Comparison of ENCODE assay signal across 20 mouse cellular contexts in genomic region chr5:113590010-113590640, GRCm38 (mm10).
DNase-seq lines count a peak whose midpoint lies in the region; TF ChIP-seq lines count a peak whose summit lies in the region.
"Had no signal": no experiment of that assay in that cellular context is flagged by ENCODE, and none has a peak within 500 bp of the region (broad histone marks: within the 10 kb centered on the region; RNA-seq: fewer than 3 reads in every experiment).

No protein-coding gene starts in this region.

- H3K9ac ChIP-seq in CH12.LX (ENCODE audit: insufficient read depth, low read depth): no peak overlapping the region
- H3K9ac ChIP-seq: liver, embryonic 13.5 days; lung, embryonic 14.5 days had no signal

- no peaks in the 10 kb centered on the region for H3K9me3 ChIP-seq in CH12.LX (replicated peaks; ENCODE audit: low read length)
- H3K9me3 ChIP-seq: limb, embryonic 13.5 days; liver, embryonic 13.5 days had no signal

- H3K36me3 ChIP-seq in CH12.LX (replicated peaks in 1 of 2; ENCODE audit: control insufficient read depth in 1 of 2, insufficient read depth in 1 of 2, low read length in 1 of 2): no peaks in the 10 kb centered on the region
- H3K36me3 ChIP-seq: limb, embryonic 13.5 days; liver, embryonic 13.5 days had no signal

- TF ChIP-seq POLR2A in CH12.LX (IDR thresholded peaks at IDR 0.05; ENCODE audit: low read depth, low read length): no peak
- no peak for TF ChIP-seq POLR2A in cortical plate, adult 2 months (IDR thresholded peaks at IDR 0.05; ENCODE audit: extremely low read depth, insufficient read depth, low read length)

- no peak for TF ChIP-seq CTCF in layer of hippocampus, adult 2 months (conservative IDR thresholded peaks at IDR 0.05)
- no peak for TF ChIP-seq CTCF in CH12.LX (conservative IDR thresholded peaks at IDR 0.05 in 1 of 2, IDR thresholded peaks at IDR 0.05 in 1 of 2; ENCODE audit: low read depth in 2 of 2, low read length in 2 of 2)
- TF ChIP-seq CTCF in cortical plate, adult 2 months (IDR thresholded peaks at IDR 0.05; ENCODE audit: extremely low read depth, insufficient read depth, low read length): no peak

- peak overlapping the region; percentile 93; the same call in 1 of the 2 replicates for H3K27ac ChIP-seq in layer of hippocampus, adult 2 months
- H3K27ac ChIP-seq in CH12.LX (ENCODE audit: insufficient read depth, low read depth): no peak overlapping the region; the same call in 1 of the 2 replicates
- H3K27ac ChIP-seq in cortical plate, adult 2 months (ENCODE audit: insufficient read depth, low read length): 0 out of 2 replicates have a peak overlapping the region, but pooled peaks have one; percentile 51
- H3K27ac ChIP-seq: gastrocnemius, adult 2 months; limb, embryonic 13.5 days; liver, embryonic 13.5 days; macrophage had no signal

- no peaks in the 10 kb centered on the region for H3K27me3 ChIP-seq in CH12.LX (replicated peaks)
- H3K27me3 ChIP-seq: limb, embryonic 13.5 days; liver, embryonic 13.5 days had no signal

- DNase-seq in cerebellum, postnatal 10 days: peak; percentile 51 to 57
- DNase-seq in cerebellum, adult 9-11 months: no peak
- no peak for DNase-seq in layer of hippocampus, adult 2 months (ENCODE audit: low spot score in 2 of 2)
- DNase-seq in layer of hippocampus, postnatal 14 days (ENCODE audit: low spot score in 2 of 2): no peak
- DNase-seq in CH12.LX (ENCODE audit: extremely low read depth): no peak
- DNase-seq in spleen, postnatal 4 days (ENCODE audit: low spot score in 2 of 2): no peak
- DNase-seq: adrenal gland, adult 2 months; cerebellum, adult 11-12 months; gastrocnemius, adult 2 months; heart, postnatal 10 days; kidney, adult 18-20 months; kidney, postnatal 10 days; liver, embryonic 13.5 days; lung, embryonic 14.5 days; retina, postnatal 1 day; thymus, adult 2 months had no signal

- H3K4me1 ChIP-seq in CH12.LX (ENCODE audit: control insufficient read depth in 1 of 2, insufficient read depth in 2 of 2): peaks cover 15 to 68% of the 10 kb centered on the region in 2 experiments
- peaks cover 17% of the 10 kb centered on the region for H3K4me1 ChIP-seq in cortical plate, adult 2 months (ENCODE audit: control insufficient read depth, insufficient read depth, low read length)
- H3K4me1 ChIP-seq: liver, embryonic 13.5 days had no signal

- no peak overlapping the region for H3K4me2 ChIP-seq in CH12.LX (ENCODE audit: insufficient read depth, low read depth, poor library complexity, severe bottlenecking)
- H3K4me2 ChIP-seq: heart, embryonic 11.5 days; limb, embryonic 13.5 days; liver, embryonic 13.5 days; lung, embryonic 14.5 days had no signal

- dilution Hi-C loops in CH12.LX (cut with MboI; ENCODE audit: extremely low pct_ligation_motif_present, extremely low pct_unique_long_range_greater_than_20kb, low sequenced_read_pairs): no loop called here

- in situ Hi-C loops in CH12.LX (cut with MboI; ENCODE audit: low pct_ligation_motif_present, low pct_unique_long_range_greater_than_20kb, low sequenced_read_pairs): no loop called here

- no peak for TF ChIP-seq EP300 in CH12.LX (IDR thresholded peaks at IDR 0.05; ENCODE audit: low read length)

- H3K4me3 ChIP-seq in layer of hippocampus, adult 2 months: no peak overlapping the region
- no peak overlapping the region for H3K4me3 ChIP-seq in CH12.LX (replicated peaks in 1 of 3; ENCODE audit: low read depth in 2 of 3, low read length in 2 of 3, poor library complexity in 1 of 3)
- no peak overlapping the region for H3K4me3 ChIP-seq in cortical plate, adult 2 months (ENCODE audit: insufficient read depth, low read length)
- H3K4me3 ChIP-seq: gastrocnemius, adult 2 months; limb, embryonic 13.5 days; liver, embryonic 13.5 days had no signal

- no peak for TF ChIP-seq RAD21 in CH12.LX (IDR thresholded peaks at IDR 0.05; ENCODE audit: low read depth, low read length)

- no peaks in the 10 kb centered on the region for H3K79me2 ChIP-seq in CH12.LX (replicated peaks; ENCODE audit: control insufficient read depth, extremely low read depth, insufficient read depth, poor library complexity, severe bottlenecking)

TF ChIP-seq in CH12.LX, 34 proteins besides CTCF, POLR2A, EP300 and RAD21:
- TF ChIP-seq SIN3A (IDR thresholded peaks at IDR 0.05; ENCODE audit: low read length) (no peak), MAFK (IDR thresholded peaks at IDR 0.05; ENCODE audit: insufficient replicate concordance, low read length) (no peak), IRF4 (IDR thresholded peaks at IDR 0.05; ENCODE audit: low read depth, low read length) (no peak), MAZ (IDR thresholded peaks at IDR 0.05; ENCODE audit: low read depth, low read length) (no peak), MAX (IDR thresholded peaks at IDR 0.05; ENCODE audit: low read length) (0 out of 2 replicates have a peak, but pooled peaks have one; percentile 14), TCF12 (IDR thresholded peaks at IDR 0.05; ENCODE audit: low read depth, low read length) (no peak), ZNF384 (IDR thresholded peaks at IDR 0.05; ENCODE audit: low read depth, low read length) (peak; percentile 26)

Comparison
In these comparisons a context has a peak if more than half of its experiments do, and no peak if none do; other contexts are left out.
1. DNase-seq: peak in cerebellum, postnatal 10 days (2 of 2); none in cerebellum, adult 9-11 months (single experiment), layer of hippocampus, adult 2 months (0 of 2), layer of hippocampus, postnatal 14 days (0 of 2), CH12.LX (single experiment) and spleen, postnatal 4 days (0 of 2).